Mouse (Mus musculus): ENCODE measurements at regions not wholly inside any gene's neighbourhood (a gene's known extent, or its start where the extent isn't known, plus 50 kb on each side); places are given as distances from the start of the nearest gene placed in this dataset.

DNA sequence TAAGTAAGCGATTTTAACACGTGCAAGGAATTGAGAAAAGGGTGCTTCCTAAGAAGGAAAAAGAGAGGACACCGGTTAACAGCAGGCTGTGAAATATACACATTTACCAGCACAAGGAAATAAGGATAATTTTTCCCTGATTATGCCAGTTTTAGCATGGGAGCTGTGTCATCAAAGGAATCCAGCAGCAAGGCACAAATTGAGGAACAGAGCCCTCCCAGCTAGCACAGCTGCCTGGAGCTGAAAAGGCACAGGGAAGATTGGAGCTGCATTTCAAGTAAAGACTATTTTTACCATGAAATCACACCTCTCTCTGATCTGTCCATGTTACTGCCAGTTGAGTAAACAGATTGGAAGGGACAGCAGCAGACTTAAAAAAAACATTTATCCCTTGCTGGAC lies 558.7 kb downstream of the Sqor start:
- Histone ChIP-seq H3K4me3 (ENCODE audit: extremely low read depth, insufficient read depth, insufficient read length) (no peak overlapping the region), H3K27ac (ENCODE audit: insufficient read depth, low read length) (no peak overlapping the region), H3K27me3 (ENCODE audit: control insufficient read depth, insufficient read depth, low read length) (no peaks in the 10 kb centered on the region), H3K4me1 (ENCODE audit: control insufficient read depth, insufficient read depth, insufficient read length) (no peaks in the 10 kb centered on the region), H3K36me3 (ENCODE audit: control insufficient read depth, insufficient read depth, low read length) (no peaks in the 10 kb centered on the region)
- no peak for DNase-seq (ENCODE audit: low read depth in 1 of 2, low spot score in 2 of 2)
- no peak for TF ChIP-seq CTCF (IDR thresholded peaks at IDR 0.05; ENCODE audit: extremely low read depth, insufficient read depth, insufficient read length, insufficient replicate concordance)
- TF ChIP-seq POLR2A (IDR thresholded peaks at IDR 0.05; ENCODE audit: low read depth, low read length) = no peak
- WGBS = 79% methylated on average over 3 of the region's 3 CpGs

DNA sequence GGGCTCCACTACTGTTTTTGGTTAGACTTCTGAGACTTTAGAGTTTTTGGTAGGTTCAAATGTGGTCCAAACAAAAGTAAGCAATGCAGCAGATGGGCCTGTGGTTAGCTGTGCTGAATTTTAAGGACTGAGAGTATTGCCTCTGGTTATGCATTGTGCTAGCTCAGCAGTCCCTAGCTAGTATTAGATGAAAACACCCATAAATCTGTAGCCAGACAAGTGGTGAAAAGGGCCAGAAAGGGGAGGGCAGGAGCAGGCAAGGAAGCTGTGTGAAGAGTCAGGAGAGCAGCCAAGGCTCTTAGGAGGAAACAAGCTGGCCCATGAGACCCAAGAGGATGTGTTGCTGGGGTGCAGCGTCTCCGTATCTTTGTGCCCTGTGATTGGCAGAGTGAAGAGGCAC lies 559.9 kb downstream of the Sqor start:
- Histone ChIP-seq H3K36me3 (ENCODE audit: control insufficient read depth, insufficient read depth, low read length) (no peaks in the 10 kb centered on the region), H3K27me3 (ENCODE audit: control insufficient read depth, insufficient read depth, low read length) (no peaks in the 10 kb centered on the region), H3K4me1 (ENCODE audit: control insufficient read depth, insufficient read depth, insufficient read length) (no peaks in the 10 kb centered on the region), H3K4me3 (ENCODE audit: extremely low read depth, insufficient read depth, insufficient read length) (no peak overlapping the region), H3K27ac (ENCODE audit: insufficient read depth, low read length) (no peak overlapping the region)
- 43% methylated on average over 2 of the region's 2 CpGs for WGBS
- no peak for DNase-seq (ENCODE audit: low read depth in 1 of 2, low spot score in 2 of 2)
- TF ChIP-seq POLR2A (IDR thresholded peaks at IDR 0.05; ENCODE audit: low read depth, low read length) (no peak), CTCF (IDR thresholded peaks at IDR 0.05; ENCODE audit: extremely low read depth, insufficient read depth, insufficient read length, insufficient replicate concordance) (no peak)

DNA sequence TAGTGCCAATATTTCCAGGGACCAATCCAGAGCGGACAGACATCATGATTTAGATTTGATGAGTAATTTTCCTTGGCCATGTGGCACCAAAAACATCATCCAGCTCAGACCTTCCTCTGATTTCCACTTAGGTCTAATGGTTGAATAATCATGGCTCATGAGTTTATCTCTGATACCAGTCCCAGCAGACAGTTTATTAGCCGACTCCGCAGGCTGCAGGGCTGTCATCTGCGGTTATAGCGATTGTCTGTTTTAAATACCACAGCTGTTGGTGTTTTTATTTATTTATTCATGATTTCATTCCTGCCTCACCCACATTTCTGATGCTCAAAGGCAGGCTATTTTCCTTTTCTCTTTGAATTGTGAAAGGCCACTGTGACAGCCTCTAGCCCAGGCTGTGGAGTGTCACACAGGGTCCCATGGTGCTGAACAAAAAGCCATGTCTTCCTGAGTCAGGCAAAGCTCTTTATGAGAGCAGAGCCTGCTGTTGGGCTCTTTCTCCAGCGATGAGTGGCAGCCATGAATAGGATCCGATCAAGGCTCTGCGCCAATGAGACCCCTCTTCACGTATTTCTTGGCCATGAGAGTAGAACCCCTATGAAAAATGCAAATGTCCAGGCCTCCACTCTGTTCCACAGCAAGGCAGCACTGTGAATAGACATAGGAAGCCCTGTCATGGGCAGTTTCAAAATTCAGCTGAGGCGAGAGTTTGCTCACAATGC lies 584.7 kb downstream of the Sqor start:
- Histone ChIP-seq H3K4me1 (ENCODE audit: control insufficient read depth, insufficient read depth, insufficient read length) (no peaks in the 10 kb centered on the region), H3K4me3 (ENCODE audit: extremely low read depth, insufficient read depth, insufficient read length) (no peak overlapping the region), H3K36me3 (ENCODE audit: control insufficient read depth, insufficient read depth, low read length) (no peaks in the 10 kb centered on the region), H3K27me3 (ENCODE audit: control insufficient read depth, insufficient read depth, low read length) (no peaks in the 10 kb centered on the region), H3K27ac (ENCODE audit: insufficient read depth, low read length) (no peak overlapping the region)
- WGBS = 86% methylated on average over 10 of the region's 10 CpGs
- DNase-seq (ENCODE audit: low read depth in 1 of 2, low spot score in 2 of 2) = no peak
- TF ChIP-seq POLR2A (IDR thresholded peaks at IDR 0.05; ENCODE audit: low read depth, low read length) (no peak), CTCF (IDR thresholded peaks at IDR 0.05; ENCODE audit: extremely low read depth, insufficient read depth, insufficient read length, insufficient replicate concordance) (no peak)

DNA sequence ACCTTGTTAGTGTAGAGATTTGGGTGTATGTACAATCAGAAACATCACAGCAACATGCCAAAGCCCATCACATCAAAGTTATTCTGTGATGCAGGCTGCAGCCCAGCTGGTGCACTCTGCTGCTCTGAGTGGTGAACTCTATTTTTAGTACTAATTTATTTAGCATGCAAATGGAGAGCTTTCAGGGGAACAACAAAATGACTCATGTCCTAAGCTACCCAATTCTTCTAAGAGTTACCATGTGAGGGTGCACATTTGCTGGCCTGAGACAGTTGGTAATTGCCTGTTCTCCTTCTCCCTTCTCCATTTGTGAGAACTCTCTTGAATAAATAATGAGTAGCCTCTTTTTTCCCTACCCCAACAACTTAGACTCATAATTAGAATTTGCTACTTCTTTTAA lies 599.2 kb downstream of the Sqor start:
- TF ChIP-seq CTCF (IDR thresholded peaks at IDR 0.05; ENCODE audit: extremely low read depth, insufficient read depth, insufficient read length, insufficient replicate concordance) (no peak), POLR2A (IDR thresholded peaks at IDR 0.05; ENCODE audit: low read depth, low read length) (no peak)
- H3K36me3 ChIP-seq (ENCODE audit: control insufficient read depth, insufficient read depth, low read length) = no peaks in the 10 kb centered on the region
- DNase-seq (ENCODE audit: low read depth in 1 of 2, low spot score in 2 of 2) = no peak

DNA sequence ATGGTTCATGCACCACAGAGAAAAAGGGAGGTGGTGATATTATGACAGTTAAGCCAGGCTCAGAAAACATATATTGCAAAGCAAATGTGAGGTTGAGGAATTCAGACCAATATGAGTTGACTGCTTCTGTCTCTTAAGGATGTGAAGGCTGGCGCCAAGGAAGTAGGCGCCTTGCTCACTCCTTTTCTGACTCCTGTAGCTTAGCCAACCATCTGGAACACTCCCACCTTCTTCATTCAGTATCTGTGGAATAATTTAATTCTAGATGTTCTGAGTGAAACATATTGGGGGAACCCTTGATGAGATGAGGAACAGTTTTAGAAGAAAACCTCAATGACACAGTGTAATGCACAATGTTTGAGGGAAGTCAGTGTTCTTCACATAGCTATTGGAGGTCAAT lies 601.5 kb downstream of the Sqor start:
- H3K4me3 ChIP-seq (ENCODE audit: extremely low read depth, insufficient read depth, insufficient read length) = no peak overlapping the region
- 91% methylated on average over 2 of the region's 2 CpGs for WGBS
- H3K27me3 ChIP-seq (ENCODE audit: control insufficient read depth, insufficient read depth, low read length) = no peaks in the 10 kb centered on the region
- TF ChIP-seq POLR2A (IDR thresholded peaks at IDR 0.05; ENCODE audit: low read depth, low read length) (no peak), CTCF (IDR thresholded peaks at IDR 0.05; ENCODE audit: extremely low read depth, insufficient read depth, insufficient read length, insufficient replicate concordance) (no peak)
- H3K36me3 ChIP-seq (ENCODE audit: control insufficient read depth, insufficient read depth, low read length) = no peaks in the 10 kb centered on the region
- no peak overlapping the region for H3K27ac ChIP-seq (ENCODE audit: insufficient read depth, low read length)
- H3K4me1 ChIP-seq (ENCODE audit: control insufficient read depth, insufficient read depth, insufficient read length) = no peaks in the 10 kb centered on the region
- DNase-seq (ENCODE audit: low read depth in 1 of 2, low spot score in 2 of 2) = no peak

More for the DNA sequence above, 599.2 kb downstream of the Sqor start:
- no peaks in the 10 kb centered on the region for H3K27me3 ChIP-seq (ENCODE audit: control insufficient read depth, insufficient read depth, low read length)
- no peaks in the 10 kb centered on the region for H3K4me1 ChIP-seq (ENCODE audit: control insufficient read depth, insufficient read depth, insufficient read length)
- H3K4me3 ChIP-seq (ENCODE audit: extremely low read depth, insufficient read depth, insufficient read length) = no peak overlapping the region
- H3K27ac ChIP-seq (ENCODE audit: insufficient read depth, low read length) = no peak overlapping the region

DNA sequence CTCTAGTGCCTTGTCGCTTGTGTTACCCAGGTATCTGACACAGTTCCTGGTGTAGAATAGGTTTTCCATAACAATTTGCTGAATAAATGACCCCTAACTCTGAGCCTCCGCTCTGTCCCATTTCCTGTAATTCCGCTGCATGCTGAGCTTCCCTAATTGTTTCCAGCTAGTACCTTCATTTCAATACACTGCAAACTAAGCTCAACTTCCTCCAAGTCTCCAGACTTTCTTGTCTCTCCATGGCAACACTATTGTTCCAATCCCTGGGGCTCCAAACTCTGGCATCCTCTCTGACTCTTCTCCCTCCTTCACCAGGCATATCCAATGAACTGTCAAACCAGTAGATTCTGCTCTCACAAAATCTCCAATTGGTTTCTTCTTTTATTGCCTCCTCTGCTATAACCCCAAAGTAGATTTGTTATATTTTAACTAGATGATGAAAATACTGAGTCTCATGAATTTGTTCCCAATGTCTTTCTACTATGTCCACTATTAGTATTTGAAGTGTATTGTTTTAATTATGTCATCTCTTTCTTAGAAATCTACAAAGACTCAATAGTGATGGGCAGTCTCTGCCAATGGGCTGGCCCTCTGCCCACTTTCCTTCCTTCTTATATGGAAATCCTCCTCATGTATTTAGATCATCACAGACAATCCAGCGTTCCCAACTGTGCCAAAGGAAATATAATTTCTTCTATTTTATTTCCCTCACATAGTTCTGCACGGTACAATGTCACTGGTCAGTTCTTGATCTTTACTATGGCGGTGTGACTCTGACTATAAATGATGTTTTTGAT lies 620.8 kb downstream of the Sqor start:
- H3K36me3 ChIP-seq (ENCODE audit: control insufficient read depth, insufficient read depth, low read length) = no peaks in the 10 kb centered on the region
- DNase-seq (ENCODE audit: low read depth in 1 of 2, low spot score in 2 of 2) = no peak
- TF ChIP-seq CTCF (IDR thresholded peaks at IDR 0.05; ENCODE audit: extremely low read depth, insufficient read depth, insufficient read length, insufficient replicate concordance) = no peak
- no peak for TF ChIP-seq POLR2A (IDR thresholded peaks at IDR 0.05; ENCODE audit: low read depth, low read length)
- no peak overlapping the region for H3K27ac ChIP-seq (ENCODE audit: insufficient read depth, low read length)
- WGBS = 64% methylated on average over 6 of the region's 6 CpGs
- H3K4me1 ChIP-seq (ENCODE audit: control insufficient read depth, insufficient read depth, insufficient read length) = no peaks in the 10 kb centered on the region
- H3K27me3 ChIP-seq (ENCODE audit: control insufficient read depth, insufficient read depth, low read length) = no peaks in the 10 kb centered on the region
- no peak overlapping the region for H3K4me3 ChIP-seq (ENCODE audit: extremely low read depth, insufficient read depth, insufficient read length)

Measured in spleen, adult 2 months (tissue).